Mouse (Mus musculus) myocyte (in vitro differentiated cells): ENCODE measurements at regions not wholly inside any gene's neighbourhood (a gene's known extent, or its start where the extent isn't known, plus 50 kb on each side); places are given as distances from the start of the nearest gene placed in this dataset.

ENCODE experiments used
- H3K27me3 ChIP-seq: one replicate; pipeline ENCODE4 v1.6.1; 2011; ENCODE audit not compliant: control insufficient read depth, insufficient read depth, insufficient read length
- H3K36me3 ChIP-seq: one replicate; pipeline ENCODE4 v1.6.1; 2011; ENCODE audit not compliant: control insufficient read depth, insufficient read depth
- H3K4me2 ChIP-seq: one replicate; pipeline ENCODE4 v1.6.1; 2011; ENCODE audit warnings: low read depth, control low read depth
- H3K4me3 ChIP-seq: one replicate; pipeline ENCODE4 v1.5.1; 2011; ENCODE audit warnings: mild to moderate bottlenecking, control low read depth, moderate library complexity
- H3K79me2 ChIP-seq: one replicate; pipeline ENCODE4 v1.6.1; 2011; ENCODE audit not compliant: control insufficient read depth, insufficient read depth
- H3ac ChIP-seq: one replicate; pipeline ENCODE4 v1.6.1; 2011; ENCODE audit not compliant: control insufficient read depth, insufficient read length
- CEBPB ChIP-seq: IDR thresholded peaks from 2 replicates; pipeline ENCODE4 v1.6.1; 2011; ENCODE audit warnings: mild to moderate bottlenecking, moderate library complexity; ENCODE audit not compliant: poor library complexity, insufficient read depth, severe bottlenecking
- E2F4 ChIP-seq: IDR thresholded peaks from one replicate; pipeline ENCODE4 v1.6.1; 2011; ENCODE audit warnings: mild to moderate bottlenecking, control low read depth, moderate library complexity; ENCODE audit not compliant: insufficient read depth
- MAX ChIP-seq: IDR thresholded peaks from one replicate; pipeline ENCODE4 v1.6.1; 2011; ENCODE audit warnings: low read depth, mild to moderate bottlenecking, control low read depth
- MYOD1 ChIP-seq, 3 experiments: IDR thresholded peaks; one replicate each; pipeline ENCODE4 v1.6.1; 2011; ENCODE audit warnings: control low read depth in 2 of 3, low read depth in 2 of 3, mild to moderate bottlenecking in 2 of 3, moderate library complexity in 1 of 3; ENCODE audit not compliant: insufficient read length in 2 of 3, control insufficient read depth in 1 of 3
- MYOG ChIP-seq, 3 experiments: IDR thresholded peaks; one replicate each; pipeline ENCODE4 v1.6.1; 2011; ENCODE audit warnings: control low read depth in 2 of 3, low read depth in 2 of 3, mild to moderate bottlenecking in 2 of 3; ENCODE audit not compliant: insufficient read length in 2 of 3, control insufficient read depth in 1 of 3, insufficient read depth in 1 of 3
- POLR2A ChIP-seq: IDR thresholded peaks from one replicate; pipeline ENCODE4 v1.6.1; 2011; ENCODE audit warnings: low read depth, mild to moderate bottlenecking, control low read depth, moderate library complexity; ENCODE audit not compliant: insufficient read length
- POLR2AphosphoS2 ChIP-seq: IDR thresholded peaks from one replicate; pipeline ENCODE4 v1.6.1; 2011; ENCODE audit warnings: low read depth, control low read depth; ENCODE audit not compliant: insufficient read length
- REST ChIP-seq: IDR thresholded peaks from one replicate; pipeline ENCODE4 v1.6.1; 2011; ENCODE audit warnings: mild to moderate bottlenecking, control low read depth, moderate library complexity; ENCODE audit not compliant: insufficient read depth, insufficient read length
- SRF ChIP-seq: IDR thresholded peaks from one replicate; pipeline ENCODE4 v1.6.1; 2011; ENCODE audit warnings: low read depth; ENCODE audit not compliant: control insufficient read depth, insufficient read length
- TCF12 ChIP-seq: IDR thresholded peaks from one replicate; pipeline ENCODE4 v1.6.1; 2011; ENCODE audit warnings: mild to moderate bottlenecking, control low read depth; ENCODE audit not compliant: poor library complexity, insufficient read depth, severe bottlenecking
- TCF3 ChIP-seq: IDR thresholded peaks from one replicate; pipeline ENCODE4 v1.6.1; 2011; ENCODE audit warnings: low read depth, control low read depth; ENCODE audit not compliant: insufficient read length
- USF1 ChIP-seq: IDR thresholded peaks from one replicate; pipeline ENCODE4 v1.6.1; 2011; ENCODE audit warnings: low read depth, mild to moderate bottlenecking, control low read depth, moderate library complexity

GRCm38 (mm10) chr2:51466003-51466402 is 161.3 kb upstream of the Tas2r134 start:
- no peak for TF ChIP-seq E2F4
- TF ChIP-seq TCF12, result no peak
- no peak for TF ChIP-seq MYOG (IDR thresholded peaks at IDR 0.05; ENCODE audit: control insufficient read depth in 1 of 3, insufficient read depth in 1 of 3, insufficient read length in 2 of 3, low read depth in 2 of 3)
- no peak for TF ChIP-seq TCF3
- no peak for TF ChIP-seq CEBPB
- TF ChIP-seq REST, result no peak
- TF ChIP-seq MYOD1 (IDR thresholded peaks at IDR 0.05; ENCODE audit: control insufficient read depth in 1 of 3, insufficient read length in 2 of 3, low read depth in 2 of 3), result no peak
- Histone ChIP-seq H3K27me3 (no peaks in the 10 kb centered on the region), H3K4me2 (no peak overlapping the region), H3K4me3 (no peak overlapping the region), H3ac (no peak overlapping the region), H3K36me3 (no peaks in the 10 kb centered on the region), H3K79me2 (no peaks in the 10 kb centered on the region)

GRCm38 (mm10) chr2:51465576-51465975 is 161.7 kb upstream of the Tas2r134 start:
- Histone ChIP-seq H3ac (no peak overlapping the region), H3K36me3 (no peaks in the 10 kb centered on the region), H3K79me2 (no peaks in the 10 kb centered on the region), H3K27me3 (no peaks in the 10 kb centered on the region), H3K4me3 (no peak overlapping the region), H3K4me2 (no peak overlapping the region)
- TF ChIP-seq POLR2AphosphoS2, result no peak
- TF ChIP-seq CEBPB, result no peak
- no peak for TF ChIP-seq MYOD1 (IDR thresholded peaks at IDR 0.05; ENCODE audit: control insufficient read depth in 1 of 3, insufficient read length in 2 of 3, low read depth in 2 of 3)
- no peak for TF ChIP-seq TCF12
- no peak for TF ChIP-seq MYOG (IDR thresholded peaks at IDR 0.05; ENCODE audit: control insufficient read depth in 1 of 3, insufficient read depth in 1 of 3, insufficient read length in 2 of 3, low read depth in 2 of 3)
- TF ChIP-seq MAX, result no peak
- TF ChIP-seq TCF3, result no peak
- TF ChIP-seq SRF, result no peak
- TF ChIP-seq USF1, result no peak

GRCm38 (mm10) chr2:51464356-51464755 is 163.0 kb upstream of the Tas2r134 start:
- no peak overlapping the region for H3ac ChIP-seq
- no peak overlapping the region for H3K4me3 ChIP-seq
- TF ChIP-seq SRF (no peak), CEBPB (no peak), USF1 (no peak), MYOG (IDR thresholded peaks at IDR 0.05; ENCODE audit: control insufficient read depth in 1 of 3, insufficient read depth in 1 of 3, insufficient read length in 2 of 3, low read depth in 2 of 3) (no peak), POLR2A (no peak), MAX (no peak)
- no peaks in the 10 kb centered on the region for H3K79me2 ChIP-seq
- no peaks in the 10 kb centered on the region for H3K36me3 ChIP-seq
- H3K4me2 ChIP-seq, result no peak overlapping the region
- no peaks in the 10 kb centered on the region for H3K27me3 ChIP-seq

- no peak overlapping the region for H3ac ChIP-seq
- H3K36me3 ChIP-seq, result no peaks in the 10 kb centered on the region
- no peak overlapping the region for H3K4me2 ChIP-seq
- TF ChIP-seq MYOG (IDR thresholded peaks at IDR 0.05; ENCODE audit: control insufficient read depth in 1 of 3, insufficient read depth in 1 of 3, insufficient read length in 2 of 3, low read depth in 2 of 3), result no peak
- no peak for TF ChIP-seq MYOD1 (IDR thresholded peaks at IDR 0.05; ENCODE audit: control insufficient read depth in 1 of 3, insufficient read length in 2 of 3, low read depth in 2 of 3)
- TF ChIP-seq TCF12, result no peak
- TF ChIP-seq E2F4, result no peak
- TF ChIP-seq SRF, result no peak
- TF ChIP-seq USF1, result no peak
- no peak for TF ChIP-seq CEBPB
- TF ChIP-seq MAX, result no peak
- no peak for TF ChIP-seq POLR2AphosphoS2
- TF ChIP-seq TCF3, result no peak
- TF ChIP-seq REST, result no peak
- no peak for TF ChIP-seq POLR2A
- H3K79me2 ChIP-seq, result no peaks in the 10 kb centered on the region
- no peaks in the 10 kb centered on the region for H3K27me3 ChIP-seq
- H3K4me3 ChIP-seq, result no peak overlapping the region
Measured at GRCm38 (mm10) chr2:51460896-51461295, 166.4 kb upstream of the Tas2r134 start.

- TF ChIP-seq USF1 (no peak), MAX (no peak), TCF3 (no peak), MYOD1 (IDR thresholded peaks at IDR 0.05; ENCODE audit: control insufficient read depth in 1 of 3, insufficient read length in 2 of 3, low read depth in 2 of 3) (no peak), POLR2A (no peak), SRF (no peak), E2F4 (no peak), MYOG (IDR thresholded peaks at IDR 0.05; ENCODE audit: control insufficient read depth in 1 of 3, insufficient read depth in 1 of 3, insufficient read length in 2 of 3, low read depth in 2 of 3) (no peak), REST (no peak), TCF12 (no peak)
- Histone ChIP-seq H3K4me3 (no peak overlapping the region), H3K36me3 (no peaks in the 10 kb centered on the region), H3K79me2 (no peaks in the 10 kb centered on the region), H3K27me3 (no peaks in the 10 kb centered on the region), H3K4me2 (no peak overlapping the region), H3ac (no peak overlapping the region)
Measured at GRCm38 (mm10) chr2:51459486-51459885, 167.8 kb upstream of the Tas2r134 start.
